Mouse (Mus musculus): Measurements from ENCODE around the gene Mrtfa. TPM values are rescaled to one million over a fixed set of nuclear protein-coding genes. Genes with fewer than 3 reads are reported as not detected.

The Mrtfa gene
- polyA plus RNA-seq, 1 experiment from 2014 or later = 24.9 TPM

DNA sequence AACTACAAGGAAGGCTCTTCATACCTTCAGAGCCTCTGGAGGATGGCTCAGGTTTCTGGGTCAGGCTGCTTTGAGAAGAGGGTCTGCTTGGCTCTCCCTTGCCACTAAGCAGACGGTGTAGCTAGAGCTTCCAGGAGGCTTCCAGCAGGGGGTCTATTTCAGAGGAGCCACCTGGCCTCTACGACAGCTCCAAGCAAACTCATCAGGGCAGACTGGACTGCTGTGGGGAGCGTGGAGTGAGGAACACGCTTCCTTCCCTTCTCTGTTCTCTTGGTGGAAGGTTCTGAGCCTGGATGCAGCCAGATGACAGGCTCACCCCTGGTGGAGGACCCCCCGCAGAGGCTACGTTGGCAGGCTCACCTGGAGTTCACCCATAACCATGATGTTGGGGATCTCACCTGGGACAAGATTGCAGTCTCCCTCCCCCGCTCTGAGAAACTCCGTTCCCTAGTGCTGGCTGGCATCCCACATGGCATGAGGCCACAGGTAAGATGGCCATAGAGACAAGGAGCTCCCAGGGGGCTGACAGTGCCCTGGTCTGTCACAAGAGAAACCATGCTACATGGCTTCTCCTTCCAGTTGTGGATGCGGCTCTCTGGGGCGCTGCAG is 184.3 kb downstream of the Mrtfa start:
- no peak overlapping the region for H3K4me3 ChIP-seq (ENCODE audit: low read length)
- H3K27ac ChIP-seq (ENCODE audit: low read length) = no peak overlapping the region
- no peaks in the 10 kb centered on the region for H3K4me1 ChIP-seq (replicated peaks; ENCODE audit: control insufficient read depth, insufficient read depth, low read length)
- H3K36me3 ChIP-seq (ENCODE audit: control insufficient read depth, insufficient read depth, low read length) = peaks cover 11% of the 10 kb centered on the region
- no peak overlapping the region for H3K9ac ChIP-seq (ENCODE audit: low read length)
- no peak overlapping the region for H3K4me2 ChIP-seq (ENCODE audit: low read depth, low read length)
- no peaks in the 10 kb centered on the region for H3K27me3 ChIP-seq (ENCODE audit: control insufficient read depth, insufficient read depth, low read depth, low read length)
- WGBS = 75% methylated on average over 10 of the region's 10 CpGs
- H3K9me3 ChIP-seq (ENCODE audit: control insufficient read depth, low read length) = no peaks in the 10 kb centered on the region
- ATAC-seq (ENCODE audit: low read depth) = no peak

DNA sequence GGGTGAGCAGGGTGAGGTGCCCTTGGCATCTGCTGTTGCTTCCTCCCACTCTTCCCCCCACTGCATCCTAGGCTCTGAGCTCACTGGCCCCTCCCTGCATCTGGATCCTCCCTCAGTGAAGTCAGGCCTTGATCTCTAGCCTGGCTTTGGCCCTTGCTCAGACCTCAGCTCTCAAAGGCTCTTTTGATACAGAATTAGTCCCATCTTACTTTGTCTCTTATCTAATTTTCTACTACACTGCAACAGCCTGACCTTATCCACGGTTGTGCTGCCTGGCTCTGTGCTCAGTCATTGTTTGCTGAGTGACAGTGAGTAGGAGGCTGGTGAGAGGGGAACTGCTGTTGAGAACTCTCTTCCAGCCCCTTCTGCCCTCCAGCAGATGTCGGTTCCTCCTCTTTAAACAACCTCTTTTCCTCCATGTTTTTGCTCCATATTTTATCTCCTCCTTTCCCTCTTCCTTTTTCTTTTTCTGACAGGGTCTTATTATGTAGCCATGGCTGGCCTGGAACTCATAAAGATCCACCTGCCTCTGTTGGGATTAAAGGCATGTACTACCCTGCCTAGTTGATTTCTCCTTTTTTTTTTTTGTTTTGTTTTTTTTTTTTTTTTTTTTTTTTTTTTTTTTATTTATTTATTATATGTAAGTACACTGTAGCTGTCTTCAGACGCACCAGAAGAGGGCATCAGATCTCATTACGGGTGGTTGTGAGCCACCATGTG is 190.0 kb downstream of the Mrtfa start:
- H3K4me1 ChIP-seq (replicated peaks; ENCODE audit: control insufficient read depth, insufficient read depth, low read length) = peaks cover 18% of the 10 kb centered on the region
- 15% methylated on average over 2 of the region's 4 CpGs for WGBS
- H3K9ac ChIP-seq (ENCODE audit: low read length) = peak overlapping the region; percentile 13; the same call in 1 of the 2 replicates
- no peak overlapping the region for H3K4me2 ChIP-seq (ENCODE audit: low read depth, low read length)
- H3K9me3 ChIP-seq (ENCODE audit: control insufficient read depth, low read length) = no peaks in the 10 kb centered on the region
- H3K36me3 ChIP-seq (ENCODE audit: control insufficient read depth, insufficient read depth, low read length) = peaks cover 5% of the 10 kb centered on the region; the same call in 1 of the 2 replicates
- 0 out of 2 replicates have a peak overlapping the region, but pooled peaks have one; percentile 36 for H3K27ac ChIP-seq (ENCODE audit: low read length)
- ATAC-seq (ENCODE audit: low read depth) = no peak
- no peaks in the 10 kb centered on the region for H3K27me3 ChIP-seq (ENCODE audit: control insufficient read depth, insufficient read depth, low read depth, low read length)
- no peak overlapping the region for H3K4me3 ChIP-seq (ENCODE audit: low read length)

DNA sequence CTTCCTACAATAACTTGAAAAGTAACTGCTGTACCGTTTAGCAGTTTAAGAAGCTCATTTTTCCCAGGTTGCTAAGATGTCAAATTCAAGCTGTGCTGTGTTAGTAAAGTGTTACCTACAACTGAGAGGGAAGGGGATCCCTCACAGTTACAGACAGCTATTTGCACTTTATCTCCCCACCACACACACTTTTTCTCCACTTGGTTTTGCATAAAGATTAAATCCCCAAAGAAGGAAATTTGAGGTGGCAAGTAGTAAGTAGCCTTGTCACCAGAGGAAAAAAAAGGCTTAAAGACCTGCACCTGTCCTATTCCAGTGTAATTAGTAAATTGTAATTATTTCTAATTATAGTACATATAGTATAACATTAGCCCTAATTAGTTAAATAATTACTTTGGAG is 193.5 kb downstream of the Mrtfa start:
- peaks cover 19% of the 10 kb centered on the region for H3K4me1 ChIP-seq (replicated peaks; ENCODE audit: control insufficient read depth, insufficient read depth, low read length)
- H3K4me3 ChIP-seq (ENCODE audit: low read length) = no peak overlapping the region
- H3K27me3 ChIP-seq (ENCODE audit: control insufficient read depth, insufficient read depth, low read depth, low read length) = no peaks in the 10 kb centered on the region
- no peak overlapping the region for H3K9ac ChIP-seq (ENCODE audit: low read length)
- 25% methylated on average over 1 of the region's 1 CpGs for WGBS
- no peaks in the 10 kb centered on the region for H3K36me3 ChIP-seq (ENCODE audit: control insufficient read depth, insufficient read depth, low read length)
- peak overlapping the region; percentile 83 for H3K27ac ChIP-seq (ENCODE audit: low read length)
- no peak for ATAC-seq (ENCODE audit: low read depth)
- no peak overlapping the region for H3K4me2 ChIP-seq (ENCODE audit: low read depth, low read length)
- no peaks in the 10 kb centered on the region for H3K9me3 ChIP-seq (ENCODE audit: control insufficient read depth, low read length)

DNA sequence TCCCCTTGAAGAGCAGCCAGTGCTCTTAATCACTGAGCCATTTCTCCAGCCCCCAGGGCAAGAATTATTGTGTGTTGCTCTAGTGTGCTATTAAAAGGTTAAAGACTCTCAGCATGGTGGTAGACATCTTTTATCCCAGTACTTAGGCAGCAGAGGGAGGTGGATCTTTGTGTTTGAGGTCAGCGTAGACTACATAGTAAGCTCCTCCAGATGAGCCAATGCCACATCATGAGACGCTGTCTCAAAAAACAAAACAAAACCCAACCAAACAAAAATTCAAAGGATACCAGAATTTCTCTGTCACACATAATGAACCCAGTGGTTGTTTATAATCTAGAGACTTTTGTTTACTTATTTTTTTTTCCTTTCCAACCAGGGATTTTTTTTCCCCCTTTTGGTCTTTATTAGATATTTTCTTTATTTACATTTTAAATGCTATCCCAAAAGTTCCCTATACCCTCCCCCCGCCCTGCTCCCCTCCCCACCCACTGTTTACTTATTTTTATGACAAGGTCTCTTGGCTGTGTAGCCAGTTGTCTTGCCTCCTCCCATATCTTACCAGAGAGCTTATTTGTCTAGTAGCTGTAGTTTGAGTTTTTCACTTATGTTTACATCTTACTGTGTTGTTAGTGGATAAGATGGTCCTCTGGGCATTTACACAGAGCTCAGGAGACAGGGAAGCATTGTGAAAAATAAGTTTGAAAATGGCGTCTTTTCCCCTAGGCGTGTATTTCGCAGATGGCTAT is 194.3 kb downstream of the Mrtfa start:
- Histone ChIP-seq H3K27me3 (ENCODE audit: control insufficient read depth, insufficient read depth, low read depth, low read length) (no peaks in the 10 kb centered on the region), H3K36me3 (ENCODE audit: control insufficient read depth, insufficient read depth, low read length) (no peaks in the 10 kb centered on the region), H3K27ac (ENCODE audit: low read length) (peak overlapping the region; percentile 83), H3K4me3 (ENCODE audit: low read length) (no peak overlapping the region), H3K4me1 (replicated peaks; ENCODE audit: control insufficient read depth, insufficient read depth, low read length) (peaks cover 19% of the 10 kb centered on the region), H3K9me3 (ENCODE audit: control insufficient read depth, low read length) (no peaks in the 10 kb centered on the region), H3K4me2 (ENCODE audit: low read depth, low read length) (no peak overlapping the region), H3K9ac (ENCODE audit: low read length) (no peak overlapping the region)
- 54% methylated on average over 6 of the region's 6 CpGs for WGBS
- peak; percentile 90 for ATAC-seq (ENCODE audit: low read depth)

DNA sequence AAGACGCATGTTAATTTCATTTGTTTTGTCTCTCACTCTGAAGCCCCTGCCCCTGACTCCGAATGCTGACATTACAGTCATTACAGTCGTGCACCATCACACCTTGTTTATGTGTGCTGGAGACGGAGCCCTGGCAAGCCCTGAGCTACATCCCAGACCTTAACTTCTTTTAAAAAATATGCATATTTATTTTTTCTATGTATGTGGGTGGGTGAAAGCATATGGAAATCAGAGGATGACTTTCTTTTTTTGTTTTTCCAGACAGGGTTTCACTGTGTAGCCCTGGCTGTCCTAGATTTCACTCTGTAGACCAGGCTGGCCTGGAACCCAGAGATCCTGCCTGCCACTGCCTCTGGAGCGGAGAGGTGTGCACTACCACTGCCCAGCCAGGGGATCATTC is 195.6 kb downstream of the Mrtfa start:
- ATAC-seq (ENCODE audit: low read depth) = no peak

DNA sequence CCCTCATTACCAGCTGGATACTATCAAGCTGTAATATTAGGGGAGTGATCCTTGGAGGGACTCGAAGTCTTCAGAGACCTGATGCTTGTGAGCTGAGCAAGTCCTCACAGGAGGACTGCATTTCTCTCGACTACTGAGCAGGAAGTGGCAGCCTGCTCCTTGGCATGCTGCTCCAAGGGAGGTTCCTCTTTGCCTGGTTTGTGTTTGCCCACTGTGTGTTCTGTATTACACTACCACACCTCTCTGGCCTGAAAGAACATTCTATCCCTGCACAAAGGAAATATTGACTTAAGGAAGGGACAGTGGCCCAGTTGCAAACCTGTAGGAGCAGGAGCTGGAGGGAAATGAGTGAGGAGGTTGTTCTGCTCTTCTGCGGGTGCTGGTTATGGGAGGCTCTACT is 200.8 kb downstream of the Mrtfa start:
- Histone ChIP-seq H3K27me3 (ENCODE audit: control insufficient read depth, insufficient read depth, low read depth, low read length) (no peaks in the 10 kb centered on the region), H3K36me3 (ENCODE audit: control insufficient read depth, insufficient read depth, low read length) (no peaks in the 10 kb centered on the region), H3K4me2 (ENCODE audit: low read depth, low read length) (no peak overlapping the region), H3K9ac (ENCODE audit: low read length) (no peak overlapping the region), H3K27ac (ENCODE audit: low read length) (peak overlapping the region; percentile 51), H3K4me3 (ENCODE audit: low read length) (no peak overlapping the region), H3K9me3 (ENCODE audit: control insufficient read depth, low read length) (no peaks in the 10 kb centered on the region), H3K4me1 (replicated peaks; ENCODE audit: control insufficient read depth, insufficient read depth, low read length) (peaks cover 2% of the 10 kb centered on the region; the same call in 1 of the 2 replicates)
- ATAC-seq (ENCODE audit: low read depth) = peak; percentile 87
- 40% methylated on average over 3 of the region's 3 CpGs for WGBS

More for the DNA sequence above, 195.6 kb downstream of the Mrtfa start:
- 78% methylated on average over 5 of the region's 5 CpGs for WGBS
- Histone ChIP-seq H3K4me1 (replicated peaks; ENCODE audit: control insufficient read depth, insufficient read depth, low read length) (peaks cover 11% of the 10 kb centered on the region; the same call in 1 of the 2 replicates), H3K27me3 (ENCODE audit: control insufficient read depth, insufficient read depth, low read depth, low read length) (no peaks in the 10 kb centered on the region), H3K27ac (ENCODE audit: low read length) (peak overlapping the region; percentile 49; the same call in 1 of the 2 replicates), H3K4me3 (ENCODE audit: low read length) (no peak overlapping the region), H3K36me3 (ENCODE audit: control insufficient read depth, insufficient read depth, low read length) (no peaks in the 10 kb centered on the region), H3K9me3 (ENCODE audit: control insufficient read depth, low read length) (no peaks in the 10 kb centered on the region), H3K9ac (ENCODE audit: low read length) (no peak overlapping the region), H3K4me2 (ENCODE audit: low read depth, low read length) (no peak overlapping the region)

DNA sequence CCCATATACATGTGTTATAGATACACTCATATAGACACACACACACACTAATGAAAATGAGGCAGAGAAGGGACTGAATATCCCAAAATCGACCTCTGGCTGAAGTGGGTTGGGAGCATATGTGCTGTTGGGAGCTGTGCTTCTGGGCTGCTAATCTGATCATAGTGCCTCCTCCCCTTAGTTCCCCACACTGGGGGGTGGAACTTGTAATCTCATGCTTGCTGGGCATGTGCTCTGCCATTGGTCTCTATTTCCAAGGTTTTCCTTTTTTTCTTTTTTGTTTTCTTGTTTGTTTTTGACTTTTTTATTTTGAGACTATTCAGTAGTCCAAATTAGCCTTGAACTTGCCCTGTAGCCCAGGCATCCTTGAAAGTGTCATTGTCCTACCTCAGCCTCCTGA is 202.2 kb downstream of the Mrtfa start:
- Histone ChIP-seq H3K9ac (ENCODE audit: low read length) (no peak overlapping the region), H3K4me3 (ENCODE audit: low read length) (no peak overlapping the region), H3K4me1 (replicated peaks; ENCODE audit: control insufficient read depth, insufficient read depth, low read length) (peaks cover 2% of the 10 kb centered on the region; the same call in 1 of the 2 replicates), H3K4me2 (ENCODE audit: low read depth, low read length) (no peak overlapping the region), H3K27ac (ENCODE audit: low read length) (no peak overlapping the region), H3K27me3 (ENCODE audit: control insufficient read depth, insufficient read depth, low read depth, low read length) (no peaks in the 10 kb centered on the region), H3K9me3 (ENCODE audit: control insufficient read depth, low read length) (no peaks in the 10 kb centered on the region), H3K36me3 (ENCODE audit: control insufficient read depth, insufficient read depth, low read length) (no peaks in the 10 kb centered on the region)
- WGBS = 25% methylated on average over 1 of the region's 1 CpGs
- ATAC-seq (ENCODE audit: low read depth) = no peak

DNA sequence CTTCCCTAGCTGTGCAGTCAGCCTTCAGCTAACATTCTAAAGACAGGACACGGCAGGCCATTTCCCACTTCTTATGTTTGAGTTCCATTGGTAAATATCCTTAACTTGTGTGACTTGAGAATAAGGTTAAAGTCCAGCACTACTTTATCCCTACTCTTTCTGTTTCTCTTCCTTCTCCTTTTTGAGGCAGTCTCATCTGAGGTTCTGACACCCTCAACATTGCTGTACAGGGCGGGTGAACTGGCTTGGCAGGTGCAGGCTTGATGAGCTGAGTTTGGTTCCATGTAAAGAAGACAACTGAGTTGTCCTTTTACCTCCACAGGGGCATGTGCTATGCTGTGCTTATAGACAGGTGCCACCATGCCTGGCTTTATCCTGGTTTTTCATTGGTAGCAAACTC is 207.3 kb downstream of the Mrtfa start:
- no peak for ATAC-seq (ENCODE audit: low read depth)
- Histone ChIP-seq H3K4me1 (replicated peaks; ENCODE audit: control insufficient read depth, insufficient read depth, low read length) (peaks cover 17% of the 10 kb centered on the region), H3K27ac (ENCODE audit: low read length) (no peak overlapping the region), H3K4me2 (ENCODE audit: low read depth, low read length) (no peak overlapping the region), H3K9ac (ENCODE audit: low read length) (no peak overlapping the region), H3K4me3 (ENCODE audit: low read length) (no peak overlapping the region), H3K27me3 (ENCODE audit: control insufficient read depth, insufficient read depth, low read depth, low read length) (no peaks in the 10 kb centered on the region), H3K36me3 (ENCODE audit: control insufficient read depth, insufficient read depth, low read length) (no peaks in the 10 kb centered on the region), H3K9me3 (ENCODE audit: control insufficient read depth, low read length) (no peaks in the 10 kb centered on the region)
- WGBS = 65% methylated on average over 2 of the region's 2 CpGs

DNA sequence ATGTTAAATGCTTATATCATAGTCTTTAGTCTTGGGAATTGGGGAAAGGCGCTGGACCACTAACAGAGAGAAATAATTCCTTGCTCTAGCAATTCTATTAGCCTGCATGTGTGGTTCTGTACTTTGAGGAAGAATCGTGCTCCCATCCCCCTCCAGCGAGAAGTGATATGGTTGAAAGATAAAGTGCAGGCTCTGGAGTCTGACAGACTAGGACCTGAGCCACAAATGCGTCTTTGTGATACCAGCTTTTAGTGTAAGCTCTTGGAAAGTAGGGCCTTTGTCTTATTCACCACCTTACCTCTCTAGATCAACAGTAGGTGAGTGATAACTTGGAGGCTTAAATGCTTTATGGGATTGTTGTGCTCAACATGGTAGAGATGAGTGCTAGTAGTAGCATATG is 209.4 kb downstream of the Mrtfa start:
- Histone ChIP-seq H3K36me3 (ENCODE audit: control insufficient read depth, insufficient read depth, low read length) (no peaks in the 10 kb centered on the region), H3K9ac (ENCODE audit: low read length) (no peak overlapping the region), H3K27me3 (ENCODE audit: control insufficient read depth, insufficient read depth, low read depth, low read length) (no peaks in the 10 kb centered on the region), H3K4me3 (ENCODE audit: low read length) (no peak overlapping the region), H3K4me2 (ENCODE audit: low read depth, low read length) (no peak overlapping the region), H3K27ac (ENCODE audit: low read length) (no peak overlapping the region), H3K4me1 (replicated peaks; ENCODE audit: control insufficient read depth, insufficient read depth, low read length) (peaks cover 17% of the 10 kb centered on the region), H3K9me3 (ENCODE audit: control insufficient read depth, low read length) (no peaks in the 10 kb centered on the region)
- 82% methylated on average over 4 of the region's 4 CpGs for WGBS
- no peak for ATAC-seq (ENCODE audit: low read depth)

All from lung, embryonic 16.5 days (tissue).